Mouse (Mus musculus) kidney, embryonic 15.5 days (tissue): Measurements from ENCODE around the gene Orm3. TPM values are rescaled to one million over a fixed set of nuclear protein-coding genes. Genes with fewer than 3 reads are reported as not detected.

Experiments used
- ATAC-seq: fragments of 200-750 bp; cut with Nextera tagmentation; replicated peaks from 2 replicates; pipeline ENCODE4 v1.8.0; 2017; ENCODE audit warnings: moderate TSS enrichment; ENCODE audit not compliant: low FRiP score
- H3K27ac ChIP-seq: fragments of 300-500 bp; sonication (generic); 2 replicates; pipeline ENCODE4 v1.5.1; 2015; ENCODE audit warnings: mild to moderate bottlenecking, inconsistent platforms
- H3K27me3 ChIP-seq: fragments of 300-500 bp; sonication (generic); 2 replicates; pipeline ENCODE4 v1.6.1; 2015; ENCODE audit warnings: inconsistent platforms
- H3K36me3 ChIP-seq: fragments of 300-500 bp; sonication (generic); 2 replicates; pipeline ENCODE4 v1.6.1; 2015; ENCODE audit warnings: inconsistent platforms
- H3K4me1 ChIP-seq: fragments of 300-500 bp; sonication (generic); 2 replicates; pipeline ENCODE4 v1.6.1; 2015; ENCODE audit warnings: inconsistent platforms
- H3K4me2 ChIP-seq: fragments of 300-500 bp; sonication (generic); 2 replicates; pipeline ENCODE4 v1.6.1; 2015; ENCODE audit warnings: moderate library complexity, mild to moderate bottlenecking, inconsistent platforms
- H3K4me3 ChIP-seq: fragments of 300-500 bp; sonication (generic); replicated peaks from 2 replicates; pipeline ENCODE4 v1.5.1; 2015; ENCODE audit warnings: mild to moderate bottlenecking, inconsistent platforms
- H3K9ac ChIP-seq: fragments of 300-500 bp; sonication (generic); 2 replicates; pipeline ENCODE4 v1.6.1; 2015; ENCODE audit warnings: mild to moderate bottlenecking, inconsistent platforms
- H3K9me3 ChIP-seq: fragments of 300-500 bp; sonication (generic); replicated peaks from 2 replicates; pipeline ENCODE4 v1.6.1; 2016; ENCODE audit warnings: inconsistent platforms
- WGBS: fragments of 180-500 bp; shearing (Covaris S2); methylation state at CpG from one replicate; pipeline ENCODE4 v1.1.7; 2015; ENCODE audit warnings: mixed read lengths; 5-methylcytosine and 5-hydroxymethylcytosine counted together
- polyA plus RNA-seq: library from polyadenylated mRNA; unstranded; fragments of >200 nt; fragmentation: Nextera tagmentation; extraction: Ambion mirVana; gene quantifications from 2 replicates; pipeline ENCODE4 v1.2.1, GENCODE M21; 2015

The Orm3 gene
- polyA plus RNA-seq, 1 experiment from 2014 or later: not detected

- no peak overlapping the region for H3K4me3 ChIP-seq
- WGBS: 51% methylated on average over 4 of the region's 4 CpGs
Measured at GRCm38 (mm10) chr4:63405683-63406082, 49.7 kb downstream of the Orm3 start.

GRCm38 (mm10) chr4:63408247-63408646 lies 52.3 kb downstream of the Orm3 start:
- ATAC-seq: no peak
- no peak overlapping the region for H3K9ac ChIP-seq
- peaks cover 56% of the 10 kb centered on the region for H3K4me1 ChIP-seq
- H3K9me3 ChIP-seq: no peaks in the 10 kb centered on the region
- H3K4me3 ChIP-seq: no peak overlapping the region
- H3K27ac ChIP-seq: no peak overlapping the region; the same call in 1 of the 2 replicates
- H3K36me3 ChIP-seq: no peaks in the 10 kb centered on the region
- H3K27me3 ChIP-seq: peaks cover 5% of the 10 kb centered on the region; the same call in 1 of the 2 replicates
- 69% methylated on average over 7 of the region's 7 CpGs for WGBS
- peak overlapping the region; percentile 20; the same call in 1 of the 2 replicates for H3K4me2 ChIP-seq

More at GRCm38 (mm10) chr4:63405683-63406082, 49.7 kb downstream of the Orm3 start:
- H3K4me2 ChIP-seq: no peak overlapping the region
- no peak overlapping the region for H3K9ac ChIP-seq
- H3K9me3 ChIP-seq: no peaks in the 10 kb centered on the region
- no peaks in the 10 kb centered on the region for H3K36me3 ChIP-seq
- H3K27ac ChIP-seq: 0 out of 2 replicates have a peak overlapping the region, but pooled peaks have one; percentile 94
- peaks cover 72% of the 10 kb centered on the region for H3K4me1 ChIP-seq
- no peak for ATAC-seq
- peaks cover 5% of the 10 kb centered on the region; the same call in 1 of the 2 replicates for H3K27me3 ChIP-seq

- Histone ChIP-seq H3K9me3 (no peaks in the 10 kb centered on the region), H3K4me1 (peaks cover 52% of the 10 kb centered on the region), H3K27ac (no peak overlapping the region; the same call in 1 of the 2 replicates), H3K36me3 (no peaks in the 10 kb centered on the region), H3K27me3 (peaks cover 5% of the 10 kb centered on the region; the same call in 1 of the 2 replicates), H3K4me3 (peak overlapping the region; percentile 53; the same call in 1 of the 2 replicates), H3K4me2 (peak overlapping the region; percentile 97), H3K9ac (no peak overlapping the region)
- WGBS: 6% methylated on average over 8 of the region's 8 CpGs
- peak; percentile 41; the same call in 1 of the 2 replicates for ATAC-seq
Measured at GRCm38 (mm10) chr4:63408649-63409048, 52.7 kb downstream of the Orm3 start.

Other genes with a start within 250 kb of the Orm3 start
- 8.6 and 19.0 TPM in 2 replicates for gene Ambp, start 201.4 kb upstream of the Orm3 start, polyA plus RNA-seq
- 100.0 and 109 TPM in 2 replicates for gene Kif12, start 184.0 kb upstream of the Orm3 start, polyA plus RNA-seq
- gene Col27a1, start 142.2 kb upstream of the Orm3 start, polyA plus RNA-seq: 7.3 and 9.4 TPM in 2 replicates
- 0.44 TPM in 1 of 2 replicates, not detected in the other for gene Orm1, start 11.6 kb upstream of the Orm3 start, polyA plus RNA-seq
- gene Orm2, start 6.3 kb downstream of the Orm3 start, polyA plus RNA-seq: not detected in 2 replicates
- 7.4 and 8.3 TPM in 2 replicates for gene Akna, start 47.2 kb downstream of the Orm3 start, polyA plus RNA-seq
- gene Whrn, start 139.8 kb downstream of the Orm3 start, polyA plus RNA-seq: 5.1 and 6.1 TPM in 2 replicates
- gene Atp6v1g1, start 188.6 kb downstream of the Orm3 start, polyA plus RNA-seq: 287 and 307 TPM in 2 replicates
- gene Tmem268, start 202.6 kb downstream of the Orm3 start, polyA plus RNA-seq: 5.9 and 7.8 TPM in 2 replicates
- not detected in 2 replicates for gene Gm11213, start 249.1 kb downstream of the Orm3 start, polyA plus RNA-seq